8 mouse cellular contexts compared by ENCODE assay signal in genomic region chr11:70702781-70703180, GRCm38 (mm10). TPM values are rescaled to one million over a fixed set of nuclear protein-coding genes. Genes with fewer than 3 reads are reported as not detected.
DNase-seq lines count a peak whose midpoint lies in the region; ATAC-seq and TF ChIP-seq lines count a peak whose summit lies in the region.

No protein-coding gene starts in this region.

- H3K27ac ChIP-seq in intestine, embryonic 15.5 days, result no peak overlapping the region
- H3K27ac ChIP-seq in intestine, postnatal 0 days (ENCODE audit: low read depth, low read length), result no peak overlapping the region
- no peak overlapping the region for H3K27ac ChIP-seq in intestine, embryonic 16.5 days (ENCODE audit: low read length)
- no peak overlapping the region for H3K27ac ChIP-seq in midbrain, embryonic 15.5 days

- peaks cover 18% of the 10 kb centered on the region for H3K4me1 ChIP-seq in intestine, embryonic 15.5 days (replicated peaks)
- H3K4me1 ChIP-seq in intestine, postnatal 0 days (replicated peaks; ENCODE audit: control insufficient read depth, insufficient read depth, low read length), result peaks cover 4% of the 10 kb centered on the region
- H3K4me1 ChIP-seq in intestine, embryonic 16.5 days (ENCODE audit: control insufficient read depth, insufficient read depth, low read length), result peaks cover 19% of the 10 kb centered on the region
- peaks cover 24% of the 10 kb centered on the region for H3K4me1 ChIP-seq in midbrain, embryonic 15.5 days

- no peak for ATAC-seq in intestine, embryonic 15.5 days
- ATAC-seq in intestine, postnatal 0 days, result no peak
- ATAC-seq in intestine, embryonic 16.5 days, result no peak
- no peak for ATAC-seq in midbrain, embryonic 15.5 days (replicated peaks)

- H3K4me3 ChIP-seq in intestine, embryonic 15.5 days (replicated peaks), result no peak overlapping the region
- no peak overlapping the region for H3K4me3 ChIP-seq in intestine, postnatal 0 days (ENCODE audit: low read depth, low read length)
- H3K4me3 ChIP-seq in intestine, embryonic 16.5 days (ENCODE audit: low read length), result no peak overlapping the region
- no peak overlapping the region for H3K4me3 ChIP-seq in midbrain, embryonic 15.5 days

- no peak for TF ChIP-seq CTCF in intestine, postnatal 0 days (IDR thresholded peaks at IDR 0.05; ENCODE audit: low read depth)

- H3K9me3 ChIP-seq in intestine, embryonic 15.5 days, result no peaks in the 10 kb centered on the region
- H3K9me3 ChIP-seq in intestine, postnatal 0 days (ENCODE audit: control insufficient read depth), result no peaks in the 10 kb centered on the region
- no peaks in the 10 kb centered on the region for H3K9me3 ChIP-seq in intestine, embryonic 16.5 days (ENCODE audit: control insufficient read depth, low read length)
- no peaks in the 10 kb centered on the region for H3K9me3 ChIP-seq in midbrain, embryonic 15.5 days

- WGBS in intestine, embryonic 15.5 days, result 72% methylated on average over 6 of the region's 6 CpGs
- 78% methylated on average over 6 of the region's 6 CpGs for WGBS in intestine, postnatal 0 days
- WGBS in intestine, embryonic 16.5 days, result 68% methylated on average over 6 of the region's 6 CpGs
- WGBS in midbrain, embryonic 15.5 days, result 69% methylated on average over 6 of the region's 6 CpGs

- 0 out of 2 replicates have a peak overlapping the region, but pooled peaks have one; percentile 88 for H3K4me2 ChIP-seq in intestine, embryonic 15.5 days (replicated peaks)
- no peak overlapping the region; the same call in 1 of the 2 replicates for H3K4me2 ChIP-seq in intestine, postnatal 0 days (replicated peaks; ENCODE audit: low read depth)
- H3K4me2 ChIP-seq in intestine, embryonic 16.5 days (ENCODE audit: low read depth, low read length), result peak overlapping the region; percentile 93; the same call in 1 of the 2 replicates
- H3K4me2 ChIP-seq in midbrain, embryonic 15.5 days, result peak overlapping the region; percentile 90

- H3K9ac ChIP-seq in intestine, embryonic 15.5 days, result no peak overlapping the region
- H3K9ac ChIP-seq in intestine, postnatal 0 days (ENCODE audit: low read depth, low read length), result no peak overlapping the region
- H3K9ac ChIP-seq in intestine, embryonic 16.5 days (ENCODE audit: low read depth, low read length), result peak overlapping the region; percentile 50; the same call in 1 of the 2 replicates
- peak overlapping the region; percentile 16; the same call in 1 of the 2 replicates for H3K9ac ChIP-seq in midbrain, embryonic 15.5 days

- no peaks in the 10 kb centered on the region for H3K27me3 ChIP-seq in intestine, embryonic 15.5 days (replicated peaks)
- no peaks in the 10 kb centered on the region for H3K27me3 ChIP-seq in intestine, postnatal 0 days (replicated peaks; ENCODE audit: control insufficient read depth, insufficient read depth, low read length)
- no peaks in the 10 kb centered on the region for H3K27me3 ChIP-seq in intestine, embryonic 16.5 days (replicated peaks; ENCODE audit: control insufficient read depth, insufficient read depth, low read length)
- H3K27me3 ChIP-seq in midbrain, embryonic 15.5 days (replicated peaks), result no peaks in the 10 kb centered on the region

- peak; percentile 75 for DNase-seq in gastrocnemius, postnatal 14 days
- no peak for DNase-seq in cerebellum, adult 11-12 months
- no peak for DNase-seq in layer of hippocampus, adult 9-10 months (ENCODE audit: low spot score)
- DNase-seq in thymus, postnatal 36 days, result no peak

- intact Hi-C loops in gastrocnemius, postnatal 14 days (cut with DNase I; ENCODE audit: low total_unique reads), result no loop called here

- peaks cover 27% of the 10 kb centered on the region for H3K36me3 ChIP-seq in intestine, embryonic 15.5 days
- H3K36me3 ChIP-seq in intestine, postnatal 0 days (ENCODE audit: control insufficient read depth, insufficient read depth), result peaks cover 43% of the 10 kb centered on the region
- peaks cover 4% of the 10 kb centered on the region for H3K36me3 ChIP-seq in intestine, embryonic 16.5 days (ENCODE audit: control insufficient read depth, insufficient read depth, low read length)
- H3K36me3 ChIP-seq in midbrain, embryonic 15.5 days (replicated peaks), result peaks cover 18% of the 10 kb centered on the region; the same call in 1 of the 2 replicates

RNA-seq across cellular contexts. Expression of gene Kif1c, which starts 2.4 kb away (rescaled TPM):
- polyA plus RNA-seq in intestine, embryonic 15.5 days (2015; fragmentation: Nextera tagmentation; extraction: Ambion mirVana), result 4.4 TPM in 2 replicates
- 4.4 and 5.4 TPM in 2 replicates for polyA plus RNA-seq in intestine, postnatal 0 days (2015; fragmentation: Nextera tagmentation; extraction: Ambion mirVana)
- total RNA-seq in gastrocnemius, postnatal 14 days (2021), result 100 to 1,000 TPM; 216 to 226 TPM
- polyA plus RNA-seq in intestine, embryonic 16.5 days (2015; fragmentation: Nextera tagmentation; extraction: Ambion mirVana), result 2.3 and 2.8 TPM in 2 replicates
- 1.9 TPM in 2 replicates for polyA plus RNA-seq in midbrain, embryonic 15.5 days (2015; fragmentation: Nextera tagmentation; extraction: Ambion mirVana)

RNA-seq across cellular contexts. Expression of gene Inca1, which starts 2.8 kb away (rescaled TPM):
- 1.4 and 1.5 TPM in 2 replicates for polyA plus RNA-seq in intestine, embryonic 15.5 days (2015; fragmentation: Nextera tagmentation; extraction: Ambion mirVana)
- polyA plus RNA-seq in intestine, postnatal 0 days (2015; fragmentation: Nextera tagmentation; extraction: Ambion mirVana), result 2.8 and 3.3 TPM in 2 replicates
- 1 to 10 TPM; 2.5 to 3.3 TPM for total RNA-seq in gastrocnemius, postnatal 14 days (2021)
- 1.4 and 1.8 TPM in 2 replicates for polyA plus RNA-seq in intestine, embryonic 16.5 days (2015; fragmentation: Nextera tagmentation; extraction: Ambion mirVana)
- polyA plus RNA-seq in midbrain, embryonic 15.5 days (2015; fragmentation: Nextera tagmentation; extraction: Ambion mirVana), result 1.0 and 1.7 TPM in 2 replicates

RNA-seq across cellular contexts. Expression of gene Camta2, which starts 14.9 kb away (rescaled TPM):
- 12.1 and 13.5 TPM in 2 replicates for polyA plus RNA-seq in intestine, embryonic 15.5 days (2015; fragmentation: Nextera tagmentation; extraction: Ambion mirVana)
- 11.7 and 12.3 TPM in 2 replicates for polyA plus RNA-seq in intestine, postnatal 0 days (2015; fragmentation: Nextera tagmentation; extraction: Ambion mirVana)
- 10 to 100 TPM; 21.2 to 25.5 TPM for total RNA-seq in gastrocnemius, postnatal 14 days (2021)
- polyA plus RNA-seq in intestine, embryonic 16.5 days (2015; fragmentation: Nextera tagmentation; extraction: Ambion mirVana), result 14.2 and 14.4 TPM in 2 replicates
- polyA plus RNA-seq in midbrain, embryonic 15.5 days (2015; fragmentation: Nextera tagmentation; extraction: Ambion mirVana), result 23.5 and 25.0 TPM in 2 replicates

RNA-seq across cellular contexts. Expression of gene Spag7, which starts 33.6 kb away (rescaled TPM):
- polyA plus RNA-seq in intestine, embryonic 15.5 days (2015; fragmentation: Nextera tagmentation; extraction: Ambion mirVana), result 132 and 154 TPM in 2 replicates
- 61.3 and 66.2 TPM in 2 replicates for polyA plus RNA-seq in intestine, postnatal 0 days (2015; fragmentation: Nextera tagmentation; extraction: Ambion mirVana)
- 100 to 1,000 TPM; 117 to 122 TPM for total RNA-seq in gastrocnemius, postnatal 14 days (2021)
- polyA plus RNA-seq in intestine, embryonic 16.5 days (2015; fragmentation: Nextera tagmentation; extraction: Ambion mirVana), result 132 and 159 TPM in 2 replicates
- polyA plus RNA-seq in midbrain, embryonic 15.5 days (2015; fragmentation: Nextera tagmentation; extraction: Ambion mirVana), result 171 and 173 TPM in 2 replicates

RNA-seq across cellular contexts. Expression of gene Eno3, which starts 45.8 kb away (rescaled TPM):
- polyA plus RNA-seq in intestine, embryonic 15.5 days (2015; fragmentation: Nextera tagmentation; extraction: Ambion mirVana), result 12.1 and 15.6 TPM in 2 replicates
- polyA plus RNA-seq in intestine, postnatal 0 days (2015; fragmentation: Nextera tagmentation; extraction: Ambion mirVana), result 4.9 and 5.9 TPM in 2 replicates
- 1,000 to 10,000 TPM; 6,763 to 7,262 TPM for total RNA-seq in gastrocnemius, postnatal 14 days (2021)
- 12.8 and 13.5 TPM in 2 replicates for polyA plus RNA-seq in intestine, embryonic 16.5 days (2015; fragmentation: Nextera tagmentation; extraction: Ambion mirVana)
- polyA plus RNA-seq in midbrain, embryonic 15.5 days (2015; fragmentation: Nextera tagmentation; extraction: Ambion mirVana), result 8.0 and 8.3 TPM in 2 replicates

Comparison
In these comparisons a context has a peak if more than half of its experiments do, and no peak if none do; other contexts are left out.
1. H3K9ac ChIP-seq: peak in intestine, embryonic 16.5 days (single experiment) and midbrain, embryonic 15.5 days (single experiment); none in intestine, embryonic 15.5 days (single experiment) and intestine, postnatal 0 days (single experiment).